Mouse (Mus musculus) lung, postnatal 0 days (tissue): ENCODE results near the gene Ypel3. TPM values are rescaled to one million over a fixed set of nuclear protein-coding genes. Genes with fewer than 3 reads are reported as not detected.
A peak's percentile ranks its signal among the peaks of the same experiment; 100 is the strongest.

Experiments used
- ATAC-seq: fragments of 200-750 bp; cut with Nextera tagmentation; 2 replicates; pipeline ENCODE4 v1.8.0; 2017; ENCODE audit warnings: moderate library complexity
- DNase-seq: peaks from one replicate; pipeline ENCODE4 v3.0.0-alpha.2; 2016; ENCODE audit warnings: low spot score
- H3K27ac ChIP-seq: fragments of 300-500 bp; sonication (generic); 2 replicates; pipeline ENCODE4 v1.5.1; 2014; ENCODE audit warnings: antibody characterized with exemption, mild to moderate bottlenecking, low read length, mixed read lengths
- H3K27me3 ChIP-seq: fragments of 300-500 bp; sonication (generic); replicated peaks from 2 replicates; pipeline ENCODE4 v1.6.1; 2014; ENCODE audit warnings: low read length, mixed read lengths; ENCODE audit not compliant: insufficient read depth
- H3K36me3 ChIP-seq: fragments of 300-500 bp; sonication (generic); 2 replicates; pipeline ENCODE4 v1.6.1; 2014; ENCODE audit warnings: low read length, mixed read lengths; ENCODE audit not compliant: insufficient read depth
- H3K4me1 ChIP-seq: fragments of 300-500 bp; sonication (generic); 2 replicates; pipeline ENCODE4 v1.6.1; 2014; ENCODE audit warnings: antibody characterized with exemption, low read depth, low read length, mixed read lengths; ENCODE audit not compliant: insufficient read depth
- H3K4me2 ChIP-seq: fragments of 300-500 bp; sonication (generic); replicated peaks from 2 replicates; pipeline ENCODE4 v1.6.1; 2014; ENCODE audit warnings: low read depth, mild to moderate bottlenecking, low read length, moderate library complexity, mixed read lengths
- H3K4me3 ChIP-seq: fragments of 300-500 bp; sonication (generic); 2 replicates; pipeline ENCODE4 v1.5.1; 2014; ENCODE audit warnings: low read depth, low read length
- H3K9ac ChIP-seq: fragments of 300-500 bp; sonication (generic); replicated peaks from 2 replicates; pipeline ENCODE4 v1.6.1; 2014; ENCODE audit warnings: low read depth, mild to moderate bottlenecking
- H3K9me3 ChIP-seq: fragments of 300-500 bp; sonication (generic); 2 replicates; pipeline ENCODE4 v1.6.1; 2016; ENCODE audit warnings: low read length, mixed read lengths
- CTCF ChIP-seq: IDR thresholded peaks from 2 replicates; pipeline ENCODE4 v1.5.1; 2016; ENCODE audit warnings: antibody characterized with exemption, mild to moderate bottlenecking
- EP300 ChIP-seq: IDR thresholded peaks from 2 replicates; pipeline ENCODE4 v1.6.1; 2016; ENCODE audit warnings: antibody characterized with exemption, mild to moderate bottlenecking, control low read depth
- WGBS: fragments of 180-500 bp; shearing (Covaris S2); extraction: QIAGEN DNeasy Blood & Tissue Kit; methylation state at CpG from one replicate; pipeline ENCODE4 v1.1.7; 2014; 5-methylcytosine and 5-hydroxymethylcytosine counted together
- polyA plus RNA-seq: library from polyadenylated mRNA; unstranded; fragments of >200 nt; fragmentation: Nextera tagmentation; extraction: Ambion mirVana; gene quantifications from 2 replicates; pipeline ENCODE4 v1.2.1, GENCODE M21; 2015

Gene Ypel3
- polyA plus RNA-seq, 1 experiment from 2014 or later: 340 TPM

GRCm38 (mm10) chr7:126785056-126785455 is 8.3 kb downstream of the Ypel3 start:
- peaks cover 12% of the 10 kb centered on the region for H3K4me1 ChIP-seq
- 74% methylated on average over 4 of the region's 4 CpGs for WGBS
- no peaks in the 10 kb centered on the region for H3K27me3 ChIP-seq
- no peaks in the 10 kb centered on the region for H3K9me3 ChIP-seq
- TF ChIP-seq CTCF: no peak
- no peak for TF ChIP-seq EP300
- peaks cover 39% of the 10 kb centered on the region for H3K36me3 ChIP-seq
- H3K27ac ChIP-seq: no peak overlapping the region
- no peak overlapping the region for H3K4me2 ChIP-seq
- ATAC-seq: no peak
- H3K4me3 ChIP-seq: no peak overlapping the region
- no peak overlapping the region for H3K9ac ChIP-seq
- DNase-seq: no peak

DNA sequence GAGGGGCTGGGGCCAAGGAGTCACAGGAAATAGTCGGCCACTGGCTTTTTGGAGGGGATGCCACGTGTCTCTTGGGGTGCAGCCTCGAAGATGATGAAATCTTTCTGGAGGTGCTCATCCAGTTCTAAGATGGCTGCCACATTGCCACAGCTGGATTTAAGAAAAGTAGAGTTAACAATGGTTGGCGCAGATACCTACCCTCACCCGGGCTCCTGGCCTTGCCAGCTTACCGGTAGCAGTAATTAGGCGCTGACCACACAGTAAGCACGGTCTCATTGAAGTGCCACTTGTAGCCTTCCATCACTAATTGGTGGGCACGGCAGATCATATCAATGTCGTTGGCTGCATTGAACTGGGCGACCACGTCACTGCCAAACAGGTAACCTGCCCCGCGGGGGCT is 9.4 kb downstream of the Ypel3 start:
- ATAC-seq (no peak), DNase-seq (no peak)
- Histone ChIP-seq H3K36me3 (peaks cover 40% of the 10 kb centered on the region), H3K4me2 (no peak overlapping the region), H3K9ac (no peak overlapping the region), H3K27ac (no peak overlapping the region), H3K4me3 (no peak overlapping the region), H3K27me3 (no peaks in the 10 kb centered on the region), H3K4me1 (peaks cover 6% of the 10 kb centered on the region), H3K9me3 (no peaks in the 10 kb centered on the region)
- no peak for TF ChIP-seq EP300
- no peak for TF ChIP-seq CTCF
- WGBS: 91% methylated on average over 14 of the region's 14 CpGs

DNA sequence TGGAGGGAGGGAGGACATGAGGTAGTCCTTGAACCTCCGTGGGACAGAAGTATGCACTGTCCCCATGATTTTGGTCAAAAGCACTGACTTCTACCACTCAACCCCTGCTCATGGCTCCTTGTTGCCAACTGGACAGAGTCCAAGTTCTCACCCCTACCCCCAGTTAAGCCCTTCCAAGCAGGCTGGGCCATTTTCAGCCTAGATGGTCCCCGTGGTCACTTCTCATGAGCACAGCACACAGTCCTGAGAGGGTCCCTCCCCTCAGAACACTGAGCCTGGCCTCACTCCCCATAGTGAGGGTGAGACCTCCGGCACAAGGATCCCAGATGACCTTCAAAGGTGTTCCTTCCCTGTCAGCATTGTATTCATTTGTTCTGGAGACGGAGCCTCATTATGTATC is 12.4 kb downstream of the Ypel3 start:
- TF ChIP-seq CTCF (no peak), EP300 (no peak)
- no peaks in the 10 kb centered on the region for H3K27me3 ChIP-seq
- 0 out of 2 replicates have a peak, but pooled peaks cover 5% of the 10 kb centered on the region for H3K4me1 ChIP-seq
- H3K27ac ChIP-seq: no peak overlapping the region
- ATAC-seq (no peak), DNase-seq (no peak)
- no peak overlapping the region for H3K9ac ChIP-seq
- H3K9me3 ChIP-seq: no peaks in the 10 kb centered on the region
- no peak overlapping the region for H3K4me2 ChIP-seq
- no peak overlapping the region for H3K4me3 ChIP-seq
- peaks cover 40% of the 10 kb centered on the region for H3K36me3 ChIP-seq
- WGBS: 80% methylated on average over 4 of the region's 4 CpGs

DNA sequence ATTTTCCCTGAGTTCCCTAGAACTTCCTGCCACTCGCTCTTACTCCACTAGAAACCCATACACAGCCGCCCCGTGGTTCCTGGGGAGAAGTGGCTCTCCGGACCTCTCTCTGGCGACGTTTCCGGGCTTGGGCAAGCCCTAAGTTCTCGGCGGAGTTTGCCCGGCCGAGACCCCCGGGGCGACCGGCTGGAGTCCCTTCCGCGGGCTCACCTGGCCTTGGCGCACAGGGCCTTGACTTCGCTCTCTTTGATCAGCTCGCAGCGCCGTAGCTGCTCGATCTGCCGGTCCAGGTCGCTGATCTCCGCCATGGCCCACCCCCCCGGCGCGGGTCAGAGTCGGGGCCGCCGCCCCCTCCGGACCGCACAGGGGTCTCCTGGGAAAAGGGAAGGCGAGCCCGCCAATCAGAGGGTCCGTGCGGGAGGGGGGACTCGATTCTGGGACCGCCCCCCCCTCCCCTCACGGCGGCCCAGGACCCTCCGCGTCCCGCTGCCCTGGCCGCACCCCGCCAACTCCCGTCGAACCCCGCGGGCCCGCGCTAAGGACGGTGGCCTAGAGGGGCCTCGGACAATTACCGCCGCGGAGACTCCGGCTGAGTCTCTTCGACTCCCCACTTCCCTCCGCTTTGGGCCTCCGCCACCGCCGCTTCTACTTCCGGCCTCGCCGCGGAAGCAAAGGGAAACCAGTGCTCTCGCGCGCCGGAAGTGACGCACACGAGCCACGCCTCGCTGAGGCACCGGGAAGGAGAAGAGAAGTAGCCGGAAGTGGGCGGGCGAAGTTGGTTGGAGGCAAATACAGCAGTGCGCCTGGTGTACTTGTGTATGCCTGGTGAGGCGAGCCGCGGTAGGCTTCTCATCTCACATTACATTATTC is 15.3 kb downstream of the Ypel3 start, which contains the start of gene Ppp4c:
Gene Ppp4c (minus strand): TSS at position 646 of the 870 bp plus-strand sequence.
- Histone ChIP-seq H3K4me3 (peak within 1 kb of the TSS; percentile 97), H3K36me3 (peaks cover 37% of the 10 kb centered on the region), H3K4me2 (peak within 1 kb of the TSS; percentile 71), H3K27me3 (no peaks in the 10 kb centered on the region), H3K4me1 (0 out of 2 replicates have a peak, but pooled peaks cover 5% of the 10 kb centered on the region), H3K27ac (peak within 1 kb of the TSS; percentile 98), H3K9ac (peak within 1 kb of the TSS; percentile 97), H3K9me3 (no peaks in the 10 kb centered on the region)
- under 1% methylated on average over 65 of the region's 83 CpGs for WGBS
- ATAC-seq (peak; percentile 96), DNase-seq (peak; percentile 99)
- TF ChIP-seq EP300 (no peak), CTCF (peak; percentile 27)

- peak overlapping the region; percentile 98 for H3K27ac ChIP-seq
- H3K4me1 ChIP-seq: peaks cover 11% of the 10 kb centered on the region; the same call in 1 of the 2 replicates
- H3K9me3 ChIP-seq: no peaks in the 10 kb centered on the region
- peak overlapping the region; percentile 97 for H3K4me3 ChIP-seq
- H3K9ac ChIP-seq: no peak overlapping the region
- H3K27me3 ChIP-seq: no peaks in the 10 kb centered on the region
- DNase-seq (no peak), ATAC-seq (no peak)
- 16% methylated on average over 11 of the region's 11 CpGs for WGBS
- peaks cover 31% of the 10 kb centered on the region for H3K36me3 ChIP-seq
- TF ChIP-seq EP300 (no peak), CTCF (no peak)
- peak overlapping the region; percentile 71 for H3K4me2 ChIP-seq
Measured at GRCm38 (mm10) chr7:126792721-126793443, 16.1 kb downstream of the Ypel3 start.
